Mouse (Mus musculus): ENCODE results near the gene Ndufa4l2. TPM values are rescaled to one million over a fixed set of nuclear protein-coding genes. Genes with fewer than 3 reads are reported as not detected.

The Ndufa4l2 gene
- polyA plus RNA-seq, 1 experiment from 2014 or later, result 57.8 TPM

DNA sequence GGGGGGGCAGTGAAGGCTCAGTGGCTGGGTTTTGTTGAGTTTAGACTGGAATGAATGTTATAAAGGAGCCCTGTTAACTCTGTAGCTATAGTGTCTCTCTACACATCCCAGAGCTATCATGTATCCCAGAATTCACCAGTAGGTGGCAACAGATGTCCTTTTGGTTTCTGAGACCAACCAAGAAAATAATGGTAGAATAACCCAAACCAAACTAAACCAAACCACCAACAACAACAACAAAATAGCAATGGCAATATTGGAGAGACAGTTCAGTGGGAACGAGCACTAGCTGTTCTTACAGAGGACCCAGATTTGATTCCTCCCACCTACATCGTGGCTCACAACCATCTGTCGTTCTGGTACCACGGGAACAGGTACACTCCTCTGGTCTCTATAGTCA lies 35.6 kb upstream of the Ndufa4l2 start:
- H3K27ac ChIP-seq, result no peak overlapping the region
- 97% methylated on average over 4 of the region's 4 CpGs for whole genome bisulfite sequencing
- TF ChIP-seq CTCF (IDR thresholded peaks at IDR 0.05; ENCODE audit: low read depth), result peak; percentile 75
- H3K27me3 ChIP-seq (ENCODE audit: insufficient read depth, low read length), result no peaks in the 10 kb centered on the region
- H3K9ac ChIP-seq (ENCODE audit: low read depth, low read length), result no peak overlapping the region
- ATAC-seq (replicated peaks; ENCODE audit: low FRiP score, low read depth), result no peak
- no peaks in the 10 kb centered on the region for H3K9me3 ChIP-seq (replicated peaks; ENCODE audit: low read length)
- H3K36me3 ChIP-seq (ENCODE audit: insufficient read depth, low read length), result peaks cover 39% of the 10 kb centered on the region
- no peaks in the 10 kb centered on the region; the same call in 1 of the 2 replicates for H3K4me1 ChIP-seq (replicated peaks; ENCODE audit: insufficient read depth, low read length)
- H3K4me3 ChIP-seq (replicated peaks; ENCODE audit: low read depth, low read length), result no peak overlapping the region
- DNase-seq (ENCODE audit: low spot score), result peak; percentile 60
- H3K4me2 ChIP-seq (ENCODE audit: low read length), result no peak overlapping the region

- H3K36me3 ChIP-seq (ENCODE audit: insufficient read depth, low read length), result peaks cover 47% of the 10 kb centered on the region
Observed at GRCm38 (mm10) chr10:127480833-127481813, 33.6 kb upstream of the Ndufa4l2 start.

DNA sequence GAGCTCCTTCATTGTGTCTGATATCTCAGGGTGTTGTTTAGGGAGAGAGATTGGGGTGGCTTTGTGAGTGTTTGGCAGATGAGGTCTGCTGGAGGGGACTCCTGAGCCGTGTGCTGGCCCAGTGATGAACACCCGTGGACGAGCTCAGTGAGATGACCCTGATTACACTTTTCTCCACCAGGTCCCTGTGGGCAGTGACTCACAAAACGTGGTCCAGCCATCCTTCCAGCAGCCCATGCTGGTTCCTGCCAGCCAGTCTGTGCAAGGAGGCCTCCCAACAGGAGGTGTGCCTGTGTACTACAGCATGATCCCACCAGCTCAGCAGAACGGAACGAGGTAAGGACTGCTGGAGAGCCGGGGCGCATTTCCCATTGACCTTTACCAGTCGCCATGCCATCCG lies 29.5 kb upstream of the Ndufa4l2 start:
- ATAC-seq (replicated peaks; ENCODE audit: low FRiP score, low read depth) (no peak), DNase-seq (ENCODE audit: low spot score) (no peak)
- Histone ChIP-seq H3K9ac (ENCODE audit: low read depth, low read length) (0 out of 2 replicates have a peak overlapping the region, but pooled peaks have one; percentile 8), H3K4me2 (ENCODE audit: low read length) (no peak overlapping the region), H3K27ac (no peak overlapping the region), H3K27me3 (ENCODE audit: insufficient read depth, low read length) (no peaks in the 10 kb centered on the region), H3K9me3 (replicated peaks; ENCODE audit: low read length) (no peaks in the 10 kb centered on the region), H3K4me3 (replicated peaks; ENCODE audit: low read depth, low read length) (no peak overlapping the region), H3K36me3 (ENCODE audit: insufficient read depth, low read length) (peaks cover 52% of the 10 kb centered on the region), H3K4me1 (replicated peaks; ENCODE audit: insufficient read depth, low read length) (0 out of 2 replicates have a peak, but pooled peaks cover 3% of the 10 kb centered on the region)
- no peak for TF ChIP-seq CTCF (IDR thresholded peaks at IDR 0.05; ENCODE audit: low read depth)
- 74% methylated on average over 10 of the region's 10 CpGs for WGBS

More at GRCm38 (mm10) chr10:127480833-127481813, 33.6 kb upstream of the Ndufa4l2 start:
- Histone ChIP-seq H3K27me3 (ENCODE audit: insufficient read depth, low read length) (no peaks in the 10 kb centered on the region), H3K4me1 (replicated peaks; ENCODE audit: insufficient read depth, low read length) (peaks cover 3% of the 10 kb centered on the region; the same call in 1 of the 2 replicates), H3K4me3 (replicated peaks; ENCODE audit: low read depth, low read length) (no peak overlapping the region), H3K9me3 (replicated peaks; ENCODE audit: low read length) (no peaks in the 10 kb centered on the region), H3K27ac (peak overlapping the region; percentile 13; the same call in 1 of the 2 replicates), H3K9ac (ENCODE audit: low read depth, low read length) (no peak overlapping the region), H3K4me2 (ENCODE audit: low read length) (no peak overlapping the region)
- WGBS, result 78% methylated on average over 19 of the region's 19 CpGs
- ATAC-seq (replicated peaks; ENCODE audit: low FRiP score, low read depth) (no peak), DNase-seq (ENCODE audit: low spot score) (peak; percentile 49)
- no peak for TF ChIP-seq CTCF (IDR thresholded peaks at IDR 0.05; ENCODE audit: low read depth)

- no peak overlapping the region for H3K9ac ChIP-seq (ENCODE audit: low read depth, low read length)
- 82% methylated on average over 7 of the region's 7 CpGs for WGBS
- no peak for DNase-seq (ENCODE audit: low spot score)
- H3K4me3 ChIP-seq (replicated peaks; ENCODE audit: low read depth, low read length), result no peak overlapping the region
- H3K9me3 ChIP-seq (replicated peaks; ENCODE audit: low read length), result no peaks in the 10 kb centered on the region
- no peak for ATAC-seq (replicated peaks; ENCODE audit: low FRiP score, low read depth)
- H3K27me3 ChIP-seq (ENCODE audit: insufficient read depth, low read length), result no peaks in the 10 kb centered on the region
- H3K27ac ChIP-seq, result no peak overlapping the region
- H3K4me2 ChIP-seq (ENCODE audit: low read length), result no peak overlapping the region
- no peak for TF ChIP-seq CTCF (IDR thresholded peaks at IDR 0.05; ENCODE audit: low read depth)
- 0 out of 2 replicates have a peak, but pooled peaks cover 3% of the 10 kb centered on the region for H3K4me1 ChIP-seq (replicated peaks; ENCODE audit: insufficient read depth, low read length)
- peaks cover 53% of the 10 kb centered on the region for H3K36me3 ChIP-seq (ENCODE audit: insufficient read depth, low read length)
Observed at GRCm38 (mm10) chr10:127488856-127489255, 25.9 kb upstream of the Ndufa4l2 start.

GRCm38 (mm10) chr10:127490160-127491127 lies 24.3 kb upstream of the Ndufa4l2 start:
- no peak overlapping the region for H3K27ac ChIP-seq
- H3K4me1 ChIP-seq (replicated peaks; ENCODE audit: insufficient read depth, low read length), result no peaks in the 10 kb centered on the region
- ATAC-seq (replicated peaks; ENCODE audit: low FRiP score, low read depth) (no peak), DNase-seq (ENCODE audit: low spot score) (no peak)
- peaks cover 51% of the 10 kb centered on the region for H3K36me3 ChIP-seq (ENCODE audit: insufficient read depth, low read length)
- H3K9me3 ChIP-seq (replicated peaks; ENCODE audit: low read length), result no peaks in the 10 kb centered on the region
- no peaks in the 10 kb centered on the region for H3K27me3 ChIP-seq (ENCODE audit: insufficient read depth, low read length)
- H3K4me2 ChIP-seq (ENCODE audit: low read length), result no peak overlapping the region
- TF ChIP-seq CTCF (IDR thresholded peaks at IDR 0.05; ENCODE audit: low read depth), result no peak
- WGBS, result 60% methylated on average over 18 of the region's 18 CpGs
- H3K4me3 ChIP-seq (replicated peaks; ENCODE audit: low read depth, low read length), result no peak overlapping the region
- no peak overlapping the region for H3K9ac ChIP-seq (ENCODE audit: low read depth, low read length)

DNA sequence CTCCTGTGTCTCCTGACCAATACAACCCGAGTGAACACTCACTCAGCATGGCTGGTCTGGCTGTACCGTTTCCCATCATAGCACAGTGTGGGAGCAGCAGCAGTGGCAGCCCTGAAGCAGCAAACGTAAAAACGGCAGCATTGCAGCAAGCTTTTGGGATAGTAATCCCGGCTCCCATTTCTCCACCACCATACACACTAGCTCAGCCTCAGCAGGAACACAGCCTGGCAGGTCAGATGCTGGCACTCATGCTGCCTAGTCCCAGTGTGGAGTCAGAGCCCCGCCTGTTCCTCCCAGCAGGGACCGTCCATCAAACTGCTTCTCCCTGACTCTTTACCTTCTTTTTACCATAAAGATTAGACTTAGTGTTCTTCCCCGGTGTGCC lies 23.6 kb upstream of the Ndufa4l2 start:
- WGBS, result 78% methylated on average over 8 of the region's 8 CpGs
- peaks cover 51% of the 10 kb centered on the region for H3K36me3 ChIP-seq (ENCODE audit: insufficient read depth, low read length)

More for the DNA sequence above, 23.6 kb upstream of the Ndufa4l2 start:
- no peaks in the 10 kb centered on the region for H3K9me3 ChIP-seq (replicated peaks; ENCODE audit: low read length)
- no peaks in the 10 kb centered on the region for H3K27me3 ChIP-seq (ENCODE audit: insufficient read depth, low read length)
- no peak for TF ChIP-seq CTCF (IDR thresholded peaks at IDR 0.05; ENCODE audit: low read depth)
- no peak for ATAC-seq (replicated peaks; ENCODE audit: low FRiP score, low read depth)
- no peak overlapping the region for H3K4me2 ChIP-seq (ENCODE audit: low read length)
- H3K27ac ChIP-seq, result no peak overlapping the region
- no peak overlapping the region for H3K9ac ChIP-seq (ENCODE audit: low read depth, low read length)
- H3K4me3 ChIP-seq (replicated peaks; ENCODE audit: low read depth, low read length), result no peak overlapping the region
- H3K4me1 ChIP-seq (replicated peaks; ENCODE audit: insufficient read depth, low read length), result no peaks in the 10 kb centered on the region
- DNase-seq (ENCODE audit: low spot score), result no peak

Data from kidney, postnatal 0 days (tissue).